Mouse (Mus musculus) forebrain, embryonic 15.5 days (tissue): Measurements from ENCODE around the gene Rab40b. TPM values are rescaled to one million over a fixed set of nuclear protein-coding genes. Genes with fewer than 3 reads are reported as not detected.

Experiments
- ATAC-seq: fragments of 200-750 bp; cut with Nextera tagmentation; replicated peaks from 2 replicates; pipeline ENCODE4 v1.8.0; 2017; ENCODE audit warnings: mild to moderate bottlenecking, moderate TSS enrichment, moderate library complexity
- H3K27ac ChIP-seq: fragments of 300-500 bp; sonication (generic); replicated peaks from 2 replicates; pipeline ENCODE4 v1.5.1; 2015; ENCODE audit warnings: mild to moderate bottlenecking, inconsistent platforms
- H3K27me3 ChIP-seq: fragments of 300-500 bp; sonication (generic); 2 replicates; pipeline ENCODE4 v1.6.1; 2015; ENCODE audit warnings: inconsistent platforms
- H3K36me3 ChIP-seq: fragments of 300-500 bp; sonication (generic); 2 replicates; pipeline ENCODE4 v1.6.1; 2015; ENCODE audit warnings: mild to moderate bottlenecking, inconsistent platforms
- H3K4me1 ChIP-seq: fragments of 300-500 bp; sonication (generic); 2 replicates; pipeline ENCODE4 v1.6.1; 2015; ENCODE audit warnings: inconsistent platforms
- H3K4me2 ChIP-seq: fragments of 300-500 bp; sonication (generic); replicated peaks from 2 replicates; pipeline ENCODE4 v1.6.1; 2015; ENCODE audit warnings: mild to moderate bottlenecking, inconsistent platforms
- H3K4me3 ChIP-seq: fragments of 300-500 bp; sonication (generic); 2 replicates; pipeline ENCODE4 v1.5.1; 2015; ENCODE audit warnings: mild to moderate bottlenecking, inconsistent platforms
- H3K9ac ChIP-seq: fragments of 300-500 bp; sonication (generic); replicated peaks from 2 replicates; pipeline ENCODE4 v1.6.1; 2015; ENCODE audit warnings: mild to moderate bottlenecking, inconsistent platforms
- H3K9me3 ChIP-seq: fragments of 300-500 bp; sonication (generic); 2 replicates; pipeline ENCODE4 v1.6.1; 2016; ENCODE audit warnings: inconsistent platforms
- WGBS: fragments of 180-500 bp; shearing (Covaris S2); methylation state at CpG from one replicate; pipeline ENCODE4 v1.1.7; 2015; ENCODE audit warnings: mixed read lengths; 5-methylcytosine and 5-hydroxymethylcytosine counted together
- polyA plus RNA-seq: library from polyadenylated mRNA; unstranded; fragments of >200 nt; fragmentation: Nextera tagmentation; extraction: Ambion mirVana; gene quantifications from 2 replicates; pipeline ENCODE4 v1.2.1, GENCODE M21; 2015

The Rab40b gene
- polyA plus RNA-seq, 1 experiment from 2014 or later = 7.8 TPM

GRCm38 (mm10) chr11:121407366-121408155, 19.5 kb upstream of the Rab40b start:
- 79% methylated on average over 3 of the region's 3 CpGs for WGBS
- Histone ChIP-seq H3K27me3 (no peaks in the 10 kb centered on the region), H3K9me3 (no peaks in the 10 kb centered on the region), H3K4me2 (no peak overlapping the region), H3K9ac (no peak overlapping the region), H3K36me3 (no peaks in the 10 kb centered on the region), H3K27ac (no peak overlapping the region), H3K4me1 (no peaks in the 10 kb centered on the region), H3K4me3 (no peak overlapping the region)
- ATAC-seq = no peak

GRCm38 (mm10) chr11:121392405-121392804, 4.4 kb upstream of the Rab40b start:
- no peak for ATAC-seq
- 85% methylated on average over 3 of the region's 3 CpGs for WGBS
- no peak overlapping the region for H3K4me3 ChIP-seq

DNA sequence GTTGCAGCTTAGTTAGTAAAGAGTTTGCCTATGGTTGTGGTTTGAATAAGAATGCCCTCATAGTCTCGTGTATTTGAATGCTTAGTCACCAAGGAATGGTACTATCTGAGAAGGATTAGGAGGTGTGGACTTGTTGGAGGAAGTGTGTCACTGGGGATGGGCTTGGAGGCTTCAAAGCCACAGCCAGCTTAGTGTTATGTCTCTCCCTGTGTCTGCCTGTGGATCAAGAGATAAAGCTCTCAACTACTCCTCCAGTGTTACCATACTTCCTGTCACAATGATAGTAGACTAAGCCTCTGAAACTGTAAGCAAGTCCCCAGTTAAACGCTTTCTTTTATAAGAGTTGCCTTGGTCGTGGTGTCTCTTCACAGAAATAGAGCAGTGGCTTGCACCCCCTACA, 2.7 kb upstream of the Rab40b start:
- H3K27me3 ChIP-seq = no peaks in the 10 kb centered on the region
- H3K4me2 ChIP-seq = no peak overlapping the region
- ATAC-seq = no peak
- H3K9ac ChIP-seq = no peak overlapping the region
- H3K36me3 ChIP-seq = no peaks in the 10 kb centered on the region
- peaks cover 13% of the 10 kb centered on the region for H3K4me1 ChIP-seq
- H3K4me3 ChIP-seq = no peak overlapping the region
- 63% methylated on average over 3 of the region's 3 CpGs for WGBS
- no peak overlapping the region for H3K27ac ChIP-seq
- H3K9me3 ChIP-seq = no peaks in the 10 kb centered on the region

More at GRCm38 (mm10) chr11:121392405-121392804, 4.4 kb upstream of the Rab40b start:
- H3K27ac ChIP-seq = no peak overlapping the region
- no peaks in the 10 kb centered on the region for H3K36me3 ChIP-seq
- no peak overlapping the region for H3K4me2 ChIP-seq
- H3K27me3 ChIP-seq = no peaks in the 10 kb centered on the region
- no peak overlapping the region for H3K9ac ChIP-seq
- peaks cover 7% of the 10 kb centered on the region for H3K4me1 ChIP-seq
- H3K9me3 ChIP-seq = no peaks in the 10 kb centered on the region

GRCm38 (mm10) chr11:121388554-121388945, 499 bp upstream of the Rab40b start:
- Histone ChIP-seq H3K9me3 (no peaks in the 10 kb centered on the region), H3K27ac (0 out of 2 replicates have a peak overlapping the region, but pooled peaks have one; percentile 33), H3K9ac (no peak overlapping the region), H3K27me3 (no peaks in the 10 kb centered on the region), H3K4me1 (peaks cover 13% of the 10 kb centered on the region), H3K4me3 (peak overlapping the region; percentile 72), H3K4me2 (peak overlapping the region; percentile 93), H3K36me3 (no peaks in the 10 kb centered on the region)
- 11% methylated on average over 6 of the region's 6 CpGs for WGBS
- no peak; the same call in 1 of the 2 replicates for ATAC-seq

DNA sequence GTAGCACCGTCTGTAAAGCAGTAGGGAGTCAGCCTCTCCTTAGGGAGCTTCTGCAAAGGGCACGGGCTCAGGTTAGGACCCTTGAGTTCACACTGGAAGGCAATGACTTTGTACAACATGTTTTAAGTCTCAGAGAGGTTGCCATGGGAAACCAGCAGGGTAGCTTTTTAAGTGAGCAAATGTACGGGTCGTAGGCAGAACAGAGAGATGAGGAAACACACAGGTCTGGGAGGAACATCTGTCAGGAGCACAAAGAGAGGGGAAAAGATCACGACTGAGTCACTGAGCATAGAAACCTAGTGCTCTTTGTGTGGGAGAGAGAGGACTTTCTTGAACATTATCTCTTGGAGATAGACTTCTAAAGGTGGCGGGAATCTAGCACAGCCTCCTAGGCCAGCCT, 7.8 kb downstream of the Rab40b start:
- no peak overlapping the region for H3K27ac ChIP-seq
- H3K4me1 ChIP-seq = no peaks in the 10 kb centered on the region
- 46% methylated on average over 6 of the region's 6 CpGs for WGBS
- H3K4me2 ChIP-seq = no peak overlapping the region
- H3K27me3 ChIP-seq = no peaks in the 10 kb centered on the region
- H3K4me3 ChIP-seq = no peak overlapping the region
- ATAC-seq = no peak
- no peaks in the 10 kb centered on the region for H3K9me3 ChIP-seq
- no peaks in the 10 kb centered on the region for H3K36me3 ChIP-seq
- H3K9ac ChIP-seq = no peak overlapping the region

DNA sequence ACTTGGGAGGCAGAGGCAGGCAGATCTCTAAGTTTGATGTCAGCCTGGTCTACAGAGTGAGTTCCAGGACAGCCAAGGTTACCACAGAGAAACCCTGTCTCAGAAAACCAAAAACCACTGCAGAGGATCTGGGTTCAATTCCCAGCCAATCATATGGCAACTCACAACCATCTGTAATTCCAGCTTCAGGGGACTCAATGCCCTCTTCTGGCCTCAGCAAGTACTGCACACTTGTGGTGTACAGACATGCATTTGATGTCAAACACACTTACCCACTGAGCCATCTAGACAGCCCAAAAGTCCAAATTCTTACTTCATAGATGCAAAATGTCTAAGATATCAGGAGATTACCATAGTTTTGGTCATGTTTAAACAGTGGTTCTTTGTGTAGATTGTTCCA, 9.4 kb downstream of the Rab40b start:
- H3K9me3 ChIP-seq = no peaks in the 10 kb centered on the region
- no peak overlapping the region for H3K27ac ChIP-seq
- no peak overlapping the region for H3K4me2 ChIP-seq
- ATAC-seq = no peak
- no peaks in the 10 kb centered on the region for H3K4me1 ChIP-seq
- H3K9ac ChIP-seq = no peak overlapping the region
- H3K27me3 ChIP-seq = no peaks in the 10 kb centered on the region
- H3K36me3 ChIP-seq = no peaks in the 10 kb centered on the region
- no peak overlapping the region for H3K4me3 ChIP-seq

DNA sequence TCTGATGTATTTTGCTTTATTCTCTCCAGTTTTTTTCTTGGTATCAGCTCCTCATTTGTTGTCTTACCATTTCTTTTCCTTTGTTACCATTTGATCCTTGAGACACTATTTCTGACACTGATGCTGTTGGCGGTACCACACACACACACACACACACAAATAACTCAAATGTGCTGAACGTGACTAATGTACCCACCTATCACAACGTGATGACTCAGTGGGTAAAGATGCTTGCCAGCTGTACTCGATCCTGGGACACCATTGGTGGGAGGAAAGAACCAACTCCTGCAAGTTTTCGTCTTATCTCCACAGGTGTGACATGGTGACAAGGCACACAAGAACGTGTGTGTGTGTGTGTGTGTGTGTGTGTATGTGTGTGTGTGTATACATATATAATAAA, 14.7 kb downstream of the Rab40b start:
- 75% methylated on average over 6 of the region's 6 CpGs for WGBS
- H3K4me1 ChIP-seq = no peaks in the 10 kb centered on the region

GRCm38 (mm10) chr11:121370337-121370994, 17.6 kb downstream of the Rab40b start:
- no peak for ATAC-seq
- WGBS = 87% methylated on average over 6 of the region's 6 CpGs
- H3K9ac ChIP-seq = no peak overlapping the region
- H3K4me1 ChIP-seq = no peaks in the 10 kb centered on the region
- no peak overlapping the region for H3K4me2 ChIP-seq
- no peaks in the 10 kb centered on the region for H3K27me3 ChIP-seq
- H3K9me3 ChIP-seq = no peaks in the 10 kb centered on the region
- H3K27ac ChIP-seq = no peak overlapping the region
- H3K36me3 ChIP-seq = no peaks in the 10 kb centered on the region
- H3K4me3 ChIP-seq = no peak overlapping the region

More for the DNA sequence above, 14.7 kb downstream of the Rab40b start:
- no peak overlapping the region for H3K27ac ChIP-seq
- no peak overlapping the region for H3K4me2 ChIP-seq
- H3K9me3 ChIP-seq = no peaks in the 10 kb centered on the region
- no peak overlapping the region for H3K4me3 ChIP-seq
- H3K27me3 ChIP-seq = no peaks in the 10 kb centered on the region
- H3K36me3 ChIP-seq = no peaks in the 10 kb centered on the region
- no peak overlapping the region for H3K9ac ChIP-seq
- no peak for ATAC-seq

GRCm38 (mm10) chr11:121369622-121370021, 18.4 kb downstream of the Rab40b start:
- H3K4me2 ChIP-seq = no peak overlapping the region
- no peak for ATAC-seq
- no peaks in the 10 kb centered on the region for H3K9me3 ChIP-seq
- H3K27me3 ChIP-seq = no peaks in the 10 kb centered on the region
- WGBS = 63% methylated on average over 6 of the region's 6 CpGs
- H3K36me3 ChIP-seq = no peaks in the 10 kb centered on the region
- no peaks in the 10 kb centered on the region for H3K4me1 ChIP-seq
- H3K27ac ChIP-seq = no peak overlapping the region
- H3K9ac ChIP-seq = no peak overlapping the region
- no peak overlapping the region for H3K4me3 ChIP-seq

- no peaks in the 10 kb centered on the region for H3K27me3 ChIP-seq
- H3K36me3 ChIP-seq = no peaks in the 10 kb centered on the region
- H3K4me1 ChIP-seq = no peaks in the 10 kb centered on the region
- ATAC-seq = no peak
- no peak overlapping the region for H3K4me2 ChIP-seq
- H3K27ac ChIP-seq = no peak overlapping the region
- no peak overlapping the region for H3K4me3 ChIP-seq
- 86% methylated on average over 1 of the region's 1 CpGs for WGBS
- no peak overlapping the region for H3K9ac ChIP-seq
- H3K9me3 ChIP-seq = no peaks in the 10 kb centered on the region
Measured at GRCm38 (mm10) chr11:121368731-121369130, 19.3 kb downstream of the Rab40b start.

DNA sequence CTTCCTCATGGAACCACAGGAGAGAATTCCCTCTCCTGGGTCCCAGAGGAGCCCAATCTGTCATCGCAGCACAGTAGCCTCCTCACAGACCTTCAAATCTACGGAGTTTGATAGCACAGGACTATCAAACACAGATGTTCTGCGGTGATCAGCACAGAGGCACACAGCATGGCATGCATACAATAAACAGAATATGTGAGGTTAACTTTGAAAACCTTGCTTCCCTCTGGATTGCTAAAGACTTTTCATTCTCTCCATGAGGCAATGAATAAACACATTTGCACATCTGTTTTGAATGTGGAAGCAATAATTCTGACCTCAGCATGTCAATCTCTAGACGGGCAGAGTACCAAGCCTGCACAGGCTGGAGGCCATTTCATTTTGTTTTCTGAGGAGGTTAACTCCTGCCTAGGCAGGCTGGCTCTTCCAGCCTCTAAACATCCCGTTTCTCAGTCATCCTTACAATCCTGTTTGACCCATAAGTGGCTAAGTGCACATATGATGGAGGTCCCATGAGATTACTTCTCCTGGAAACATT, 20.8 kb downstream of the Rab40b start:
- no peak overlapping the region for H3K9ac ChIP-seq
- H3K9me3 ChIP-seq = no peaks in the 10 kb centered on the region

DNA sequence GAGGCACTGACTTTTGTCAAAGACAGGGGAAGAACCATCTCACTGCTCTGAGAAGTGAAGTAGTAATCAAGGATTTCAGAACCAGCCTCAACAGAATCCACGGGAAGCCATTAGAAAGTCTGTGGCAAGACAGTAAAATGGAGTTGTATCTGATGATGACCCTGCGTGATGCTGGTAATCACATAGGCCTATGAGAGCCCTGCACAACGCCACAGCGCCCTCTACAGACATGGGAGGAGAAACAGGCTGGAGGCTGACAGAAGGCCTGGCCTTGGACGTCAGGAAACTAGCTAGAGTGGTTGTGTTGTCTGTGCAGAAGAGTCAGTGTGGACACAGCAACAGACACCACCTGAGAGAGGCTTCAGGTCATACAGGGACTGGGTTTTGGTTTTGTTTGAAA, 25.8 kb downstream of the Rab40b start:
- Histone ChIP-seq H3K4me1 (no peaks in the 10 kb centered on the region), H3K36me3 (no peaks in the 10 kb centered on the region), H3K27me3 (no peaks in the 10 kb centered on the region), H3K9me3 (no peaks in the 10 kb centered on the region), H3K4me3 (no peak overlapping the region), H3K4me2 (no peak overlapping the region), H3K9ac (no peak overlapping the region), H3K27ac (no peak overlapping the region)
- WGBS = 36% methylated on average over 5 of the region's 5 CpGs
- ATAC-seq = no peak

More for the DNA sequence above, 20.8 kb downstream of the Rab40b start:
- Histone ChIP-seq H3K4me3 (no peak overlapping the region), H3K4me2 (no peak overlapping the region), H3K27me3 (no peaks in the 10 kb centered on the region), H3K27ac (no peak overlapping the region), H3K4me1 (no peaks in the 10 kb centered on the region), H3K36me3 (no peaks in the 10 kb centered on the region)
- ATAC-seq = no peak
- WGBS = 79% methylated on average over 5 of the region's 5 CpGs
